Mouse (Mus musculus) bone marrow, adult 2 months (tissue): ENCODE results near the gene Catsper2. TPM values are rescaled to one million over a fixed set of nuclear protein-coding genes. Genes with fewer than 3 reads are reported as not detected.

Experiments
- H3K27ac ChIP-seq: fragments of 200-500 bp; 2 replicates; pipeline ENCODE4 v1.5.1; 2012; ENCODE audit warnings: low read depth, mild to moderate bottlenecking, control low read depth, inconsistent platforms, low read length; ENCODE audit not compliant: control insufficient read depth, poor library complexity, insufficient read depth
- H3K4me1 ChIP-seq: fragments of 200-500 bp; 2 replicates; pipeline ENCODE4 v1.6.1; 2011; ENCODE audit warnings: low read length; ENCODE audit not compliant: control insufficient read depth, insufficient read depth
- H3K4me3 ChIP-seq: fragments of 200-500 bp; replicated peaks from 2 replicates; pipeline ENCODE3; 2011; ENCODE audit warnings: mild to moderate bottlenecking, low read depth, low read length, control low read depth; ENCODE audit not compliant: control insufficient read depth
- CTCF ChIP-seq: fragments of 200-500 bp; IDR thresholded peaks from 2 replicates; pipeline ENCODE4 v1.5.1; 2011; ENCODE audit warnings: low read length, control low read depth; ENCODE audit not compliant: control insufficient read depth, insufficient read depth
- POLR2A ChIP-seq: fragments of 200-500 bp; IDR thresholded peaks from 2 replicates; pipeline ENCODE4 v1.6.1; 2011; ENCODE audit warnings: low read depth, mild to moderate bottlenecking, control low read depth, low read length, borderline replicate concordance; ENCODE audit not compliant: control insufficient read depth
- WGBS: fragments of 180-500 bp; shearing (Covaris S2); methylation state at CpG from one replicate; pipeline ENCODE4 v1.1.7; 2018; 5-methylcytosine and 5-hydroxymethylcytosine counted together
- polyA plus RNA-seq: library from polyadenylated mRNA; stranded (reverse); fragments of >200 nt; gene quantifications from 2 replicates; pipeline ENCODE4 v1.2.4, GENCODE M21; 2011; ENCODE audit warnings: low replicate concordance; ENCODE audit not compliant: missing spikeins, insufficient read depth, insufficient read length

Gene Catsper2
- polyA plus RNA-seq, 1 experiment = 0.87 TPM

DNA sequence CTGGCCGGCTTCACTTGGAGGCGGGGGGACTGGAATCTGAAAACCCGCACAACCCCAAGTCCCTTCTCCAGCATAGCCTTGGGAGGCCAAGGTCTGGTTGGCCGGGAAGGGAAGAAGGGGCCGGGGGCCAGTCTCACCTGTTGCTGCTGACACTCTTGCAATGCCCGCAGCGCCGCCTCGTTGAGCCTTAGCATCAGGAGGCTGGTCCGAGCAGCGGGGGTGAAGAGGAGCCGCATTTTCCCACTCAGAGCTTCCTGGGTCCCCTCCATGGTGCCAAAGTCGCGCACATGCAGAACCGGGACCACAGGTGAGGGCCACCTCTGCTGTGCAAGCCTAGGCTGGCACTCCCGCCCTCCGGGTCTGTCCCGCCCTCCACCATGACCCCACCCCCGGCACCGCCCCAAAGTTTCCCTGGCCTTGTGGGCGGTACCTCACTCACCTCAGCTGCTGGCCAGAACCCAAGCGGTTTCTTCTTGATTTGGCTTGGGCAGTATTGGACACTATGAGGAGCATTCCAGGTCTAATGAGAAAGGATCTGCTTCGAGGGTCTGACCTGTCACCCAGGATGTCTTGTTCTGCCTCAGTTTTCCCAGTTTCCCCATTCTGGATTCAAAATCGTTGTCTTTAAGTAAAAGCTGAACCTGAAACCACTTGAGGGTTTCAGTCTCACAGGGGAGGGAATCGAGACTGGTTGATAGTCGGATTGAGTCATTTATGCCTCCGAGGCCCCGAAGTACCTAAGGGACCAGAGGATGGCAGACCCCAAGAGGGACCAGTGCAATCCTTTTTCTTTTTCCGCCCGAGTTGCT is 28.9 kb upstream of the Catsper2 start:
- peak overlapping the region; percentile 13; the same call in 1 of the 2 replicates for H3K27ac ChIP-seq
- no peak for TF ChIP-seq CTCF
- no peak for TF ChIP-seq POLR2A
- H3K4me3 ChIP-seq = peak overlapping the region; percentile 64
- under 1% methylated on average over 30 of the region's 30 CpGs for WGBS
- peaks cover 1% of the 10 kb centered on the region; the same call in 1 of the 2 replicates for H3K4me1 ChIP-seq

DNA sequence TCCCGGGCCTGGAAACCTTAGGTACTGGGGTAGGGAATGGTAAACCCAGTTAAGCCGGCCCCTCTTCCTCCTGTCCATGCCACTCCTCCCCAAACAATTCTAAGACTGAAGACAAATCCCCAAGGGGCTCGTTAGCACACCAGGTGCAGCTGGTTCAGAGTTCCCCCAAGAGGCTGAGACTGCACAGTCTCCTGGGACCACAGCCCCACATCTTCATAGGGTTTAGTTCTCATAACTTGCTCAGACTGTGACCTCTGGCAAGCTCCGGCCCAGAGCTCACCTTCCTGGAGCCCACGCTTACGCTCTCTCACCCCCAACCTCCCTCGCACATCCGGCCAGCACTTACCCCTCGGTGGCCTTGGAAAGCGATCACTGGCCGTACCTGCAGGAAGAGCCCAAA is 28.2 kb upstream of the Catsper2 start:
- TF ChIP-seq CTCF (no peak), POLR2A (no peak)
- 26% methylated on average over 11 of the region's 11 CpGs for WGBS
- H3K4me1 ChIP-seq = peaks cover 1% of the 10 kb centered on the region; the same call in 1 of the 2 replicates
- peak overlapping the region; percentile 13; the same call in 1 of the 2 replicates for H3K27ac ChIP-seq
- H3K4me3 ChIP-seq = peak overlapping the region; percentile 64

DNA sequence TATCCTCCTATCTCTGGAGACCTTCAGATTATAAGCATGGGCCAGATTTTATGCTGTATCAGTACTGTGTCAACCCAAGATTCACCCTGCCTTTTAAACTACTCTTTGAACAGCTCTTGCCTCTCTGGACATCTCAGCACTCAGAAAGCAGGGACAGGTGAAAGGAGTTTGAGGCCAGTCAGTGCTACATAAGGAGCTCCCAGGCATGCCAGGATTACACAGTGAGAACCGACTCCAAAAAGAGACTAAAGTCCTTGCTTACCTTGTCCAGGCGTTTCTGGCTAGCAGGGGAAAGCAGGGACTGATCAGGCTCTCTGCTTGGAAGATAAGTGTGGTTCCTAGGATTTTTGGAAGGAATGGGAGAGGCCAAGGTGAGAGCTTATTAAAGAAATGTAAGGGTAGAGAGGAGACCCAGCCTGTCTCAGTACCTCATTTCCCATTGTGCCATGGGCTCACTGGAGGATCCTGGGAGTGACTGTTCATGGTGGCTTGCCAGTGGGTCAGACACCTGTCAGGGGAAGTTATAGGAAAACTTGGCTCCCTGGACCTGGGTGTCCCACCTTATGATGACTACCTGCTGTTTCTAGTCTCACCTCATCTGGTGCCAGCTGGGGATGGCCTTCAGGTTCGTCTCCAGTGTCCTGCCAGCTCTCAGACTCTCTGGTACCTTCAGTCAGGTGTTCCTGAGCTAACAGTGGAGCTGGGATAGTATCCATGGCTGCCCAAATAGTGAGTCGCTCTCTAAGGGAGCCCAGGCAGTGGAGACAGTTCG is 27.4 kb upstream of the Catsper2 start:
- Histone ChIP-seq H3K27ac (no peak overlapping the region), H3K4me3 (no peak overlapping the region), H3K4me1 (peaks cover 1% of the 10 kb centered on the region; the same call in 1 of the 2 replicates)
- TF ChIP-seq CTCF (no peak), POLR2A (no peak)
- 72% methylated on average over 5 of the region's 5 CpGs for WGBS

DNA sequence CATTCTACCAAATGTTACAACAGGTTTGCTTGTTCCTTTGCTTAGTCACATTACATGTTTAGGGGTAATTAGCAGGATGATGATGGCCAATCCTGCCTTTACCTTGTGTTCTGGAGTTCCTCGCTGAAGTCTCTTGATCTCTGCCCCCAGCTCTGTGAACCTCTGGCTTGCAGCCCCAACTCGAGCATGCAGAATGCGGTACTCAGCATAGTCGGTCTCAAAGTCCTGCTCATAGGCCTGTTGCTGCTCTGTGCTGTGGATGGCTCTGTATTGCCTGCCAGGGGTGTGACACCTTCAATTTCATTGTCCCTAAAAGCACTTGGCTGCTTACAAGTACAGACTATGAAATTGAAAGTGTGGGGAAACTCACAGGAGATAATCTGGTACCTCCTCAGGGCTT is 26.2 kb upstream of the Catsper2 start:
- Histone ChIP-seq H3K27ac (no peak overlapping the region), H3K4me1 (peaks cover 1% of the 10 kb centered on the region; the same call in 1 of the 2 replicates), H3K4me3 (no peak overlapping the region)
- 76% methylated on average over 4 of the region's 4 CpGs for WGBS
- no peak for TF ChIP-seq POLR2A
- TF ChIP-seq CTCF = no peak

DNA sequence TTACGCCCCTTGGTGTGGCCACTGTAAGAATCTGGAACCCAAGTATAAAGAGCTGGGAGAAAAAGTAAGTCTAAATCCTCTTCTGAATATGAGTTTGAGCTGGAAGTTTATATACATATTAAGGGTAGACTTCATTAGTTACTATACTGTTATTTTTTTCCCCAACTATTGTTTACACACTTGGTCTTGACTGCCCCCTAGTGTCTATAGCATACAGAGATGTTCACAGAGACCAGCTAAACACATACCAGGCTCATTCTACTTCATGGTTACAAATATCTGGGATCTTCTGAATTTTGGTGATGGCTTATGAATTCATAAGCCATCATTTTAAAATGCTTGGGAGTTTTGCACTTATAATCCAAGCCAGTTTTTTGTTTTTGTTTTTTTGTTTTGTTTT is 21.3 kb upstream of the Catsper2 start:
- TF ChIP-seq POLR2A = no peak
- TF ChIP-seq CTCF = 0 out of 2 replicates have a peak, but pooled peaks have one; percentile 17
- Histone ChIP-seq H3K27ac (no peak overlapping the region), H3K4me3 (no peak overlapping the region), H3K4me1 (no peaks in the 10 kb centered on the region)
- 96% methylated on average over 1 of the region's 1 CpGs for WGBS

DNA sequence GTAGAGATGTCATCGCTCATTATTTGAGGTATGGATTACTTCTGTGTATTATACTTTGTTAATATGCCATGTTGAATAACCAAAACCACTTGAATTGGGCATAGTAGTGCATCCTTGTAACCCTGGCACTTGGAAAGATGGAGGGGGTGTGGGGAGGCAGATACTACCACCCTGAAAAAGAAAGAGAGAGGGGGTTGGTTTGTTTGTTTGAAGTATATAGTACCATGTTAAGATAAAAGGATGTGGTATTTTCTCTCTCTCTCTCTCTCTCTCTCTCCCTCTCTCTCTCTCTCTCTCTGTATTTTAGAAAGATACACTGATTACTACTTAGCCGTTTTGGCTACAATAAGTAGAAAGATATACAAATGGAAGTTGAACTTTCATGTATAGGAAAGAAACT is 12.3 kb upstream of the Catsper2 start:
- 85% methylated on average over 2 of the region's 2 CpGs for WGBS
- Histone ChIP-seq H3K4me1 (no peaks in the 10 kb centered on the region), H3K4me3 (no peak overlapping the region), H3K27ac (no peak overlapping the region)
- TF ChIP-seq CTCF (no peak), POLR2A (no peak)

DNA sequence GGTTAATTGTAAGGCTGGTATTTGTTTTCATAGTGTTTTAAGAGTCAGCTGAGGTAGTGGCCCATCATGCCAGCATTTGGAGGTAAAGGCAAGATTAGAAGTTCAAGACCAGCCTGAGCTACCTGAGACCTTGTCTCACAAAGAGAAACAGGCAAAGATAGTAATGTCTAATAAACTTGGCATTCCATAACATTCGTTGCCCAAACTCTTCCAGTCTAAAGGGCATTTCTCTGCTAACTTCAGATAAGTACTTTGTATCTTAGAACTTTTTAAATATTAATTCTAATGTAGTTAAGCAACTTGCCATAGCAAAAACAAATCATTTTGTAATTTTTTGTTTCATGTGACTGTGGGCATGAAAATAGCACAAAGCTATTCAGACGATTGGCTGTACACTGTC is 9.6 kb upstream of the Catsper2 start:
- TF ChIP-seq POLR2A = no peak
- TF ChIP-seq CTCF = no peak
- 72% methylated on average over 2 of the region's 2 CpGs for WGBS
- Histone ChIP-seq H3K4me1 (no peaks in the 10 kb centered on the region), H3K4me3 (no peak overlapping the region), H3K27ac (no peak overlapping the region)

DNA sequence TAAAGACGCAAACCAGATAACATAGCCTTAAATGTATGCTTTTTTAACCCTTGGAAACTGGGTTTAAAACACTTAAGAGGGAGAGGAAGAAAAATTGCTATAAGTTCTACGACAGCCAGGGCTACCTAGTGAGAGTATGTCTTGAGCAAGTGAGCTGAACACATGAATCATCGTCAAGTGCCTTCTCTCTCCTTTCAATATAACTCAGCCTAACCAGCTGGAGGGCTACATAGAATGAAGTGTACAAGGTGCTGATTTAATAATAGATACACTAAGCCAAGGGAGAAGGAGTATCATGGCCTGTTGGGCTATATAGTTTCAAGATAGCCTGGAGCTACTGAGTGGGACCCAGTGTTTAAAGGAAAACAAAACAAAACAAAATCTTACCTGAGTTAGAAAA is 4.9 kb upstream of the Catsper2 start:
- TF ChIP-seq CTCF (no peak), POLR2A (no peak)
- WGBS = 88% methylated on average over 3 of the region's 3 CpGs
- Histone ChIP-seq H3K27ac (no peak overlapping the region), H3K4me3 (no peak overlapping the region), H3K4me1 (no peaks in the 10 kb centered on the region)

DNA sequence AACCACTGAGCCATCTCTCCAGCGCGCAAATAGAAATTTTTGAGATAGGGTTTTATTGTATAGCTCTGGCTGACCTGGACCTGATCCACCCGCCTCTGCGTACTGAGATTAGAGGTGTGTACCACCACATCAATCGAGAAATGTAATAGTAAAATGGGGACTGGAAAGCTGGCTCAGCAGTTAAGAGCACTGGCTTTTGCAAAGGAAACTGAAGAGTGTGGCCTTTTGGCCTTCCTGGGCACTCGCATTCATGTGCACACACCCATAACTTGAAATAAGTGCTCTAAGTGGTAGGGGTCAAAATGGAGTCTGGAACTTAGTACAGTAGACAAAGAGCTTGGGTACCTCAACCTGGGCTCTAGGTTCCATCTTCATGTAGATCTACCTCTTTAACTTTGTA is 2.8 kb upstream of the Catsper2 start:
- no peak overlapping the region for H3K4me3 ChIP-seq
- H3K4me1 ChIP-seq = no peaks in the 10 kb centered on the region
- WGBS = 81% methylated on average over 6 of the region's 6 CpGs
- TF ChIP-seq POLR2A (no peak), CTCF (no peak)
- H3K27ac ChIP-seq = no peak overlapping the region
